ENCODE assay signal across 13 mouse cellular contexts in the genomic region with DNA sequence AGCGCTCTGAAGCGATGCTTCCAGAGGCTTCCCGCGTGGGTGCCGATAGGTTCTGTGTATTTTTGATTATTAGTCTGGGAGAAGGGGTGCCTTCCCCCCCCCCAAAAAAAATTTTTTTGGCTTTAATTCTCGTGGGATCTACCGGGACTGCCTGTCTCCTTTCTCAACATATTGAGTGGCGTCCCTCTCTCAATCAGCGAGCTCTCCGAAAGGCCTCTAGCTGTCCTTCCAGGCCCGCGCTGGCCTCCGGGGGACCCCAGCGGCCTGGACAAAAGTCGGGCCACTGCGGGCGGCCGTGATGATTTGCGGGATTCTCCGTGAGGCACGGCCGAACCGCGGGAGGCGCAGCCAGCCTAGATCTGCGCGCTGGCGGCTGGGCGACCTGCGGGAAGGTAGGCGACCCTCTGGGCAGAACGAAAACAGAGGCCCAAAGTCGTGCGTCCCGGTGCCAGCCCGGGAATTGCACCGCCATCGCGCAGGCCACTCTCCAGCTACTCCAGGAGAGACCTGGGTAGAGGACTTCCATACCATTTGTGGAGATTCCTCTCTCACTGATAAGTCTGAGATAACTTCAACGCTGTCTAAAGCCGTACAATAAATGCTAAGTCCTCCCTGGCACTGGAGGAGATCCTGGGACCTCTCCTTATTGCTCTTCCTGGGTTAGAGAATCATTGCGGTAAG. TPM values are rescaled to one million over a fixed set of nuclear protein-coding genes. Genes with fewer than 3 reads are reported as not detected.
DNase-seq lines count a peak whose midpoint lies in the region; ATAC-seq and TF ChIP-seq lines count a peak whose summit lies in the region.
"Had no signal": no experiment of that assay in that cellular context is flagged by ENCODE, and none has a peak within 500 bp of the region (broad histone marks: within the 10 kb centered on the region; RNA-seq: fewer than 3 reads in every experiment).

No protein-coding gene starts in this region.

- H3K9ac ChIP-seq in forebrain, embryonic 11.5 days (ENCODE audit: low read length), result no peak overlapping the region
- no peak overlapping the region for H3K9ac ChIP-seq in forebrain, embryonic 16.5 days (replicated peaks; ENCODE audit: low read depth, low read length)
- H3K9ac ChIP-seq in lung, embryonic 15.5 days, result no peak overlapping the region
- peak overlapping the region; percentile 18 for H3K9ac ChIP-seq in embryonic facial prominence, embryonic 15.5 days
- peak overlapping the region; percentile 82 for H3K9ac ChIP-seq in limb, embryonic 14.5 days (ENCODE audit: low read depth, low read length, severe bottlenecking)
- H3K9ac ChIP-seq: hindbrain, embryonic 15.5 days; liver, embryonic 13.5 days had no signal

- H3K4me1 ChIP-seq in forebrain, embryonic 11.5 days (replicated peaks; ENCODE audit: control insufficient read depth, insufficient read depth, low read length), result peaks cover 26% of the 10 kb centered on the region
- peaks cover 28% of the 10 kb centered on the region for H3K4me1 ChIP-seq in forebrain, embryonic 16.5 days (replicated peaks; ENCODE audit: control insufficient read depth, insufficient read depth, low read length)
- peaks cover 27% of the 10 kb centered on the region for H3K4me1 ChIP-seq in lung, embryonic 15.5 days
- peaks cover 36% of the 10 kb centered on the region for H3K4me1 ChIP-seq in embryonic facial prominence, embryonic 15.5 days
- H3K4me1 ChIP-seq in limb, embryonic 14.5 days (ENCODE audit: control insufficient read depth, insufficient read depth, low read length), result 0 out of 2 replicates have a peak, but pooled peaks cover 2% of the 10 kb centered on the region

- H3K4me2 ChIP-seq in forebrain, embryonic 11.5 days (ENCODE audit: low read depth, low read length, severe bottlenecking), result peak overlapping the region; percentile 26; the same call in 1 of the 2 replicates
- no peak overlapping the region for H3K4me2 ChIP-seq in forebrain, embryonic 16.5 days (ENCODE audit: low read length)
- H3K4me2 ChIP-seq in lung, embryonic 15.5 days, result 0 out of 2 replicates have a peak overlapping the region, but pooled peaks have one; percentile 99
- peak overlapping the region; percentile 91 for H3K4me2 ChIP-seq in embryonic facial prominence, embryonic 15.5 days (replicated peaks)
- peak overlapping the region; percentile 88 for H3K4me2 ChIP-seq in limb, embryonic 14.5 days (replicated peaks; ENCODE audit: low read depth, low read length, severe bottlenecking)
- H3K4me2 ChIP-seq: liver, embryonic 13.5 days had no signal

- peak overlapping the region; percentile 44; the same call in 1 of the 2 replicates for H3K4me3 ChIP-seq in forebrain, embryonic 11.5 days (ENCODE audit: low read depth, low read length)
- H3K4me3 ChIP-seq in forebrain, embryonic 16.5 days (replicated peaks; ENCODE audit: low read length), result no peak overlapping the region
- H3K4me3 ChIP-seq in lung, embryonic 15.5 days, result peak overlapping the region; percentile 11; the same call in 1 of the 2 replicates
- peak overlapping the region; percentile 62 for H3K4me3 ChIP-seq in embryonic facial prominence, embryonic 15.5 days (replicated peaks)
- peak overlapping the region; percentile 60 for H3K4me3 ChIP-seq in limb, embryonic 14.5 days (replicated peaks; ENCODE audit: low read length)
- H3K4me3 ChIP-seq: hindbrain, embryonic 15.5 days; liver, embryonic 13.5 days had no signal

- H3K27me3 ChIP-seq in forebrain, embryonic 11.5 days (ENCODE audit: control insufficient read depth, insufficient read depth, low read length), result peaks cover 86% of the 10 kb centered on the region
- peaks cover 62% of the 10 kb centered on the region for H3K27me3 ChIP-seq in forebrain, embryonic 16.5 days (replicated peaks; ENCODE audit: control insufficient read depth, insufficient read depth, low read length)
- peaks cover 97% of the 10 kb centered on the region for H3K27me3 ChIP-seq in lung, embryonic 15.5 days
- peaks cover 70% of the 10 kb centered on the region for H3K27me3 ChIP-seq in embryonic facial prominence, embryonic 15.5 days
- H3K27me3 ChIP-seq in limb, embryonic 14.5 days (ENCODE audit: control insufficient read depth, insufficient read depth, low read length), result peaks cover 86% of the 10 kb centered on the region

- ATAC-seq in forebrain, embryonic 11.5 days (replicated peaks; ENCODE audit: low FRiP score), result no peak
- no peak for ATAC-seq in forebrain, embryonic 16.5 days
- ATAC-seq in lung, embryonic 15.5 days (ENCODE audit: borderline replicate concordance, extremely low read depth, low FRiP score, low TSS enrichment), result no peak
- ATAC-seq in embryonic facial prominence, embryonic 15.5 days (ENCODE audit: insufficient number of reproducible peaks, low FRiP score, low TSS enrichment, low read depth), result no peak
- no peak for ATAC-seq in limb, embryonic 14.5 days (ENCODE audit: low FRiP score, low read depth)

- no peaks in the 10 kb centered on the region for H3K36me3 ChIP-seq in forebrain, embryonic 11.5 days (ENCODE audit: control insufficient read depth, insufficient read depth, low read length)
- H3K36me3 ChIP-seq in forebrain, embryonic 16.5 days (ENCODE audit: control insufficient read depth, insufficient read depth), result no peaks in the 10 kb centered on the region
- H3K36me3 ChIP-seq in lung, embryonic 15.5 days, result no peaks in the 10 kb centered on the region
- no peaks in the 10 kb centered on the region for H3K36me3 ChIP-seq in embryonic facial prominence, embryonic 15.5 days
- H3K36me3 ChIP-seq in limb, embryonic 14.5 days (ENCODE audit: control insufficient read depth, insufficient read depth, low read length), result no peaks in the 10 kb centered on the region
- H3K36me3 ChIP-seq: hindbrain, embryonic 15.5 days; liver, embryonic 13.5 days had no signal

- no peak for TF ChIP-seq POLR2A in limb, embryonic 14.5 days (IDR thresholded peaks at IDR 0.05; ENCODE audit: borderline replicate concordance, extremely low read depth, insufficient read depth, insufficient read length)

- DNase-seq in forebrain, embryonic 11.5 days (ENCODE audit: low spot score), result peak; percentile 65
- DNase-seq in lung, postnatal 14 days, result no peak
- no peak for DNase-seq in limb, embryonic 14.5 days (ENCODE audit: low spot score)
- no peak for DNase-seq in T-cell, adult 2 months (ENCODE audit: low spot score)
- no peak for DNase-seq in gastrocnemius, postnatal 25 days
- DNase-seq: liver, embryonic 13.5 days; thymus, adult 2 months had no signal

- no peaks in the 10 kb centered on the region for H3K9me3 ChIP-seq in forebrain, embryonic 11.5 days (ENCODE audit: control insufficient read depth, low read length)
- H3K9me3 ChIP-seq in forebrain, embryonic 16.5 days (ENCODE audit: control insufficient read depth, low read length), result no peaks in the 10 kb centered on the region
- H3K9me3 ChIP-seq in lung, embryonic 15.5 days, result no peaks in the 10 kb centered on the region
- no peaks in the 10 kb centered on the region for H3K9me3 ChIP-seq in embryonic facial prominence, embryonic 15.5 days (replicated peaks)
- no peaks in the 10 kb centered on the region for H3K9me3 ChIP-seq in limb, embryonic 14.5 days (ENCODE audit: control insufficient read depth, low read length)
- H3K9me3 ChIP-seq: hindbrain, embryonic 15.5 days; liver, embryonic 13.5 days had no signal

- WGBS in forebrain, embryonic 11.5 days, result under 1% methylated on average over 42 of the region's 42 CpGs
- WGBS in forebrain, embryonic 16.5 days, result under 1% methylated on average over 42 of the region's 42 CpGs
- 2% methylated on average over 42 of the region's 42 CpGs for WGBS in lung, embryonic 15.5 days
- WGBS in embryonic facial prominence, embryonic 15.5 days, result 7% methylated on average over 42 of the region's 42 CpGs
- 2% methylated on average over 41 of the region's 42 CpGs for WGBS in limb, embryonic 14.5 days

- no peak overlapping the region for H3K27ac ChIP-seq in forebrain, embryonic 11.5 days (ENCODE audit: low read depth, low read length)
- H3K27ac ChIP-seq in forebrain, embryonic 16.5 days (ENCODE audit: low read length), result no peak overlapping the region
- no peak overlapping the region for H3K27ac ChIP-seq in lung, embryonic 15.5 days
- H3K27ac ChIP-seq in embryonic facial prominence, embryonic 15.5 days (replicated peaks), result peak overlapping the region; percentile 68
- peak overlapping the region; percentile 64 for H3K27ac ChIP-seq in limb, embryonic 14.5 days (replicated peaks; ENCODE audit: low read depth, low read length)
- H3K27ac ChIP-seq: hindbrain, embryonic 15.5 days; liver, embryonic 13.5 days had no signal

RNA-seq across cellular contexts. Expression of gene Gsc, which starts 1.2 kb away (rescaled TPM):
- 0.71 and 1.2 TPM in 2 replicates for polyA plus RNA-seq in forebrain, embryonic 11.5 days (2014; fragmentation: Nextera tagmentation; extraction: Ambion mirVana)
- not detected in 2 replicates for polyA plus RNA-seq in forebrain, embryonic 16.5 days (2015; fragmentation: Nextera tagmentation; extraction: Ambion mirVana)
- polyA plus RNA-seq in lung, embryonic 15.5 days (2015; fragmentation: Nextera tagmentation; extraction: Ambion mirVana), result 0.31 TPM in 1 of 2 replicates, not detected in the other
- 13.8 and 14.3 TPM in 2 replicates for polyA plus RNA-seq in embryonic facial prominence, embryonic 15.5 days (2015; fragmentation: Nextera tagmentation; extraction: Ambion mirVana)
- 17.7 and 26.3 TPM in 2 replicates for polyA plus RNA-seq in limb, embryonic 14.5 days (2012; rRNA removed)
- polyA plus RNA-seq in limb, embryonic 14.5 days (2014; fragmentation: Nextera tagmentation; extraction: Ambion mirVana), result 9.7 and 11.3 TPM in 2 replicates
- under 1 TPM in 1 of 2 experiments, not detected in 1; 0.20 TPM for total RNA-seq in gastrocnemius, postnatal 25 days (2021)
- total RNA-seq: common myeloid progenitor, adult 5-6 weeks had no signal
- polyA plus RNA-seq: neural tube, embryonic 14.5 days had no signal

Comparison
In these comparisons a context has a peak if more than half of its experiments do, and no peak if none do; other contexts are left out.
1. H3K27ac ChIP-seq: peak in embryonic facial prominence, embryonic 15.5 days (single experiment) and limb, embryonic 14.5 days (single experiment); none in forebrain, embryonic 11.5 days (single experiment), forebrain, embryonic 16.5 days (single experiment) and lung, embryonic 15.5 days (single experiment).
2. H3K9ac ChIP-seq: peak in embryonic facial prominence, embryonic 15.5 days (single experiment) and limb, embryonic 14.5 days (single experiment); none in forebrain, embryonic 11.5 days (single experiment), forebrain, embryonic 16.5 days (single experiment) and lung, embryonic 15.5 days (single experiment).